Mouse (Mus musculus): ENCODE measurements at regions not wholly inside any gene's neighbourhood (a gene's known extent, or its start where the extent isn't known, plus 50 kb on each side); places are given as distances from the start of the nearest gene placed in this dataset.

DNA sequence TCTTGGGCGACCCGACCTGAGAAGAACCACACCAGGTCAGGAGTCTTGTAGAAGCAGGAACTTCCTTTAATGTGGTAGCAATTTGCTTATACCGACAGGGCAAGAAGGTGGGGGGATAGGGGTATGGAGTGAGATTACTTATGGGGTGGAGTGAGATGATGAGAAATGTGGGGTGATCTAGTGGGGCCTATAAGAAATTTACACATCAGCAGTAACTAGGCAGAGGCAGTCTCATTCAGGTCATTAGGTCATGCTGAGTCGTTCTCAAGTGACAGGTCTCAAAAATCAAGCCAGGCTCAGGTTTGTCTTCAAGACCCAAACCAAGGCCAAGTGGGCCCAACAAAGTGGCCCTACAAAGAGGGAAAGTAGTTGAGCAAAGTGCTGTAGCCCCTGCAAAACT, 889.1 kb downstream of the 5730522E02Rik start:
- Histone ChIP-seq H3K27ac (no peak overlapping the region), H3K27me3 (no peaks in the 10 kb centered on the region), H3K9ac (no peak overlapping the region), H3K4me2 (no peak overlapping the region), H3K4me1 (no peaks in the 10 kb centered on the region), H3K4me3 (replicated peaks) (no peak overlapping the region), H3K36me3 (replicated peaks) (no peaks in the 10 kb centered on the region), H3K9me3 (no peaks in the 10 kb centered on the region)
- ATAC-seq (ENCODE audit: low FRiP score), result no peak
- WGBS, result 89% methylated on average over 4 of the region's 4 CpGs

DNA sequence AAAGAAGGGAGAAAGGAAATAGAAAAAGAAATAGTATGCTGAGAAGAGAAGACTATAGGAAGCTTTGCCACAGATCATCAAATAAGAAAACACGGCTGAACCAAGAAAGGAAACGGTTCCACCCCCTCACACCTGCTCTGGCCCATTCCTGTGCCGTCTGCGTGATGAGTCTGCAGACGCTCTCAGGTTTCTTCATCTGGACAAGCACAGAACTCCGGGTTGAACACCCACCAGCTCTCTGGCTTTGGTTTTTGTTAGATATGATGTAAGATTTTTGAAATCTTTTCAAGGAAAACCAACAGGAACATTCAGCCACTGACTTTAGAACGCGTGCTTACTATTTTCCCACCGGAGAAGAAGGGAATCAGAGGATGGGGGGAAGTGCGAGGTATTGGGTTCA, 895.9 kb downstream of the 5730522E02Rik start:
- WGBS, result 81% methylated on average over 10 of the region's 10 CpGs
- H3K4me3 ChIP-seq (replicated peaks), result no peak overlapping the region
- no peak for ATAC-seq (ENCODE audit: low FRiP score)

DNA sequence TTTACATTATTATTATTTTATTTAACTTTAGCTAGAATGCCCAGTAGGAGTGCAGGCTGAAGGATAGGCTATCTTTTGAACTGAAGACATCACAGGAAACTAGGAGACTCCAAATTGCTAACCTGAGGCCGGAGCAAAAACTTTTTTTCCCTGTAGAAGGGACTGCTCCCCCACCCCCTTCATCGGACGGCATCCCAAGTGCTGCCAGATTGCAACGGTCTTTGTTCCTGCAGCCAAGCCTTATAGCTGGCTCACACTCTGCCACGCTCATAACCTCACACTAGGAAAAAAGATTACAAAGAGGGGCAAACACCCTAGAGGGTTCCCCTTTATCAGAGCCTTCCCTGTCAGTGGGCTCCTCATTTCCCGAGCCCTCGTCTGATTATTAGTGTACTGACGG, 896.7 kb downstream of the 5730522E02Rik start:
- Histone ChIP-seq H3K4me1 (peaks cover 17% of the 10 kb centered on the region), H3K4me2 (peak overlapping the region; percentile 22; the same call in 1 of the 2 replicates), H3K9ac (no peak overlapping the region), H3K27me3 (no peaks in the 10 kb centered on the region), H3K36me3 (replicated peaks) (no peaks in the 10 kb centered on the region), H3K9me3 (no peaks in the 10 kb centered on the region), H3K27ac (no peak overlapping the region), H3K4me3 (replicated peaks) (no peak overlapping the region)
- 24% methylated on average over 8 of the region's 8 CpGs for WGBS
- ATAC-seq (ENCODE audit: low FRiP score), result 0 out of 2 replicates have a peak, but pooled peaks have one; percentile 39

More for the DNA sequence above, 895.9 kb downstream of the 5730522E02Rik start:
- Histone ChIP-seq H3K27ac (no peak overlapping the region), H3K4me1 (peaks cover 17% of the 10 kb centered on the region), H3K27me3 (no peaks in the 10 kb centered on the region), H3K9me3 (no peaks in the 10 kb centered on the region), H3K9ac (no peak overlapping the region), H3K36me3 (replicated peaks) (no peaks in the 10 kb centered on the region), H3K4me2 (no peak overlapping the region)

DNA sequence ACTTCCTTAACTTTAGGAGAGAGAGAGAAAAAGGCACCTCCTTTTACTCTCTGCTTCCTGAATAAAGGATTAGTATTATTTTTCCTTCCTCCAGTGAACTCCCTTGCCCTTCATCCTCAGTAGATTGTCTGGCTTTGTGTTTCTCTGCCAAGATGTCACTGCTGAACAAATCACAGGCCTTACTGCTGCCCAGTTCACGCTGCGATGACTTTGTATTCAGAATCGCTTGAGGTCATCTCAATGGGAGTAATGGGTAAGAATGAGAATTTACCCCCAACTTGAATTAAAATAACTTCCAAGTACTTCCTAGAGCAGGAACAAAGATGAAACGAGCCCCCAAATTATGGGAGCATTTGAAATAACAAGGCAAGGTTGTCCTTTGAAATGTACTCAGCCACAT, 897.3 kb downstream of the 5730522E02Rik start:
- Histone ChIP-seq H3K27me3 (no peaks in the 10 kb centered on the region), H3K4me3 (replicated peaks) (no peak overlapping the region), H3K9me3 (no peaks in the 10 kb centered on the region), H3K9ac (no peak overlapping the region), H3K4me1 (peaks cover 17% of the 10 kb centered on the region), H3K4me2 (no peak overlapping the region), H3K27ac (no peak overlapping the region), H3K36me3 (replicated peaks) (no peaks in the 10 kb centered on the region)
- whole genome bisulfite sequencing, result 21% methylated on average over 4 of the region's 4 CpGs
- no peak for ATAC-seq (ENCODE audit: low FRiP score)

DNA sequence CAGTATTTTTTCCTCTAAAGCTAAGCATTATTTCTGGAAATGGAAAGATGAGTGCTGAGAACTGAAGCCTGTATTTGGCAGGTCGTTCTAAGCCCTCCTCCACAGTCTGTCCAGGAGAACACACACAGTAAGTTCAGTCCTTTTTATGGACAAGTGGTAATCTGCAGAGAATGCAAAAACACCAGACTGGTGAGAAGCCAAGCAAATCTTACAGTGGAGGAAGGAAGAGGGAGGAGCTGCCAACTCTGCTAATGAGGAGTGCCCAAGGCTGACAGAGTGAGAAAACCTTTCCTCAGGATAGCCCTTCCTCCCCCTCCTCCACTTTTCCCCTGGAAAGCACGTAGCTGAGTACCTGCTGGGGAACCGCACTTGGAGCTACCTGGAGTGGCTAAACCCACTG, 899.8 kb downstream of the 5730522E02Rik start:
- Histone ChIP-seq H3K4me2 (no peak overlapping the region), H3K4me3 (replicated peaks) (no peak overlapping the region), H3K36me3 (replicated peaks) (no peaks in the 10 kb centered on the region), H3K9me3 (no peaks in the 10 kb centered on the region), H3K27me3 (no peaks in the 10 kb centered on the region), H3K9ac (no peak overlapping the region), H3K27ac (no peak overlapping the region), H3K4me1 (peaks cover 17% of the 10 kb centered on the region)
- WGBS, result 56% methylated on average over 3 of the region's 3 CpGs
- no peak for ATAC-seq (ENCODE audit: low FRiP score)

DNA sequence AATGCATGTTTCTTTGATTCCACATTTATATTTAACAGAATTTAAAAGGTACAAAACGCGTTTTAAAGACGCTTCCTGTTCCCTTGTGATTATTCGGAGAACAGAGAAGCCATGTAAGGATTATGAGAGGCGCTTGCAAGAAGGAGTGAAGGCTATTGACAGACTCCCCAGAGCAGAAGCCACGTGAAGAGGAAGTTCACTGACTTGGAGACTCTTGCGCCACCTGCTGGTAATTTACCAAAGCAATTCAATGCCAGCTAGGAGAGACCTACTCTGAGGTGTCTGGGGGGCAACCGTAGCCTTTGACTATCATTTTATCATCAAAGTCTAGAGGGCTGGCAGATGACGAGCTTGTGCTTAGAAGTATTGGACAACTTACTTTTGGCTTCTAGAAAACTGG, 909.4 kb downstream of the 5730522E02Rik start:
- no peak overlapping the region for H3K9ac ChIP-seq
- no peaks in the 10 kb centered on the region for H3K4me1 ChIP-seq
- no peak overlapping the region for H3K4me3 ChIP-seq (replicated peaks)
- H3K27me3 ChIP-seq, result no peaks in the 10 kb centered on the region
- ATAC-seq (ENCODE audit: low FRiP score), result 0 out of 2 replicates have a peak, but pooled peaks have one; percentile 51
- H3K27ac ChIP-seq, result no peak overlapping the region
- H3K9me3 ChIP-seq, result no peaks in the 10 kb centered on the region
- WGBS, result 31% methylated on average over 9 of the region's 9 CpGs
- no peaks in the 10 kb centered on the region for H3K36me3 ChIP-seq (replicated peaks)
- H3K4me2 ChIP-seq, result no peak overlapping the region

DNA sequence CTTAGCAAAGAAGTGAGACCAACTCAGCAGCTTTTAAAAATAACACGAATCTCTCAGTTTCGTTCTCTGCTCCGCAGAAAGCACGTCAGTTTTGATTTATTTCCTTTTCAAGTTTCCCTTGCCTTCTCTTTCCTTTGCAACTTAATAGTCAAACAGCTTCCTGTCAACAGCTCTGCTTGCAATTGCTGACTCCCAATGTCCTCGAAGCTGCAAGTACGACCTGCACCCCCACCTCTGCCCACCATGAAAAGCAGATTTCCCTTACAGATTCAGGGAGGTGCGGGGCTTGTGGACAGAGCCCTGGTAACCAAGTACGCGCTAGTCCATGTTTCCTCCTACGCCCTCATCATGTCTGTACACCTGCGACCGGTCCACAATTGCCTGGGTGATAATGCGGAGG, 922.2 kb downstream of the 5730522E02Rik start:
- Histone ChIP-seq H3K4me2 (no peak overlapping the region), H3K36me3 (replicated peaks) (no peaks in the 10 kb centered on the region), H3K9me3 (no peaks in the 10 kb centered on the region), H3K4me3 (replicated peaks) (no peak overlapping the region), H3K9ac (no peak overlapping the region), H3K4me1 (no peaks in the 10 kb centered on the region), H3K27ac (no peak overlapping the region), H3K27me3 (no peaks in the 10 kb centered on the region)
- 84% methylated on average over 13 of the region's 13 CpGs for WGBS
- ATAC-seq (ENCODE audit: low FRiP score), result no peak

DNA sequence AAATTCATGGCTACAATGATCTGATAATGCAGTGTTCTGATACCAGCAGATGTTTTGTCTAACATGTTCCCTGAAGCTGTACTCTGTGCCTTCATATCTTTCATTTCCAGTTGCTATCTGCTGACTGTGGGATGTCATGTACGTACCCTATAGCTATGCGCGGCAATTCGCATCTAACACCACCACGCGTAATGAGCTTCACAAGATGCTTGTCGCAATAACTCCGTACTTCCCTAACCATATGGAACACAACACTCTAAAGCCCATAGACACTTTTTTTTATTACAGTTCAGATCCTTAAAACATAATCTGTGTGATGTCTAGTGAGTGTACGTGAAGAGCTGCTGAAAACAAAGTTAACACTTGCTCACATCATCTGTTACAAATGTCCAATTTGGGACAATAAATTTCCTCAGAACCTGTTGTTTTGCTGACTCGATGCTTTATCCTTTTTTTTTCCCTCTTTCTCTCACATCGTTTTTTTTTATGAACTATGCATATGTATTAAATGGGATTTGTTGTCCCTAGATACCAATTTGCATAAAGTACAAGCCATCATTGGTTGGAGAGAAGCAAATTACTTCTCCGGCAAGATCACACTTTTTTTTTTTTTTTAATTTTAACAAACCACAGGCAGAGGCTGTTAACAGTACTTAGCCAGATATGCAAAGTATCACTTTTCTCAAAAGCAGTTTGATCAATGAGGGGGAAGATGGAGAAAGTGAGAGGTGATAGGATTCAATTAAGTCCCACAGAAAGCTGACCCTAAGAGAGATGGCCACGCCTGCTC, 922.9 kb downstream of the 5730522E02Rik start:
- WGBS, result 77% methylated on average over 13 of the region's 13 CpGs
- H3K9me3 ChIP-seq, result no peaks in the 10 kb centered on the region
- ATAC-seq (ENCODE audit: low FRiP score), result no peak
- no peaks in the 10 kb centered on the region for H3K27me3 ChIP-seq
- no peak overlapping the region for H3K4me3 ChIP-seq (replicated peaks)
- no peak overlapping the region for H3K4me2 ChIP-seq
- no peaks in the 10 kb centered on the region for H3K4me1 ChIP-seq
- no peaks in the 10 kb centered on the region for H3K36me3 ChIP-seq (replicated peaks)
- H3K9ac ChIP-seq, result no peak overlapping the region
- no peak overlapping the region for H3K27ac ChIP-seq

DNA sequence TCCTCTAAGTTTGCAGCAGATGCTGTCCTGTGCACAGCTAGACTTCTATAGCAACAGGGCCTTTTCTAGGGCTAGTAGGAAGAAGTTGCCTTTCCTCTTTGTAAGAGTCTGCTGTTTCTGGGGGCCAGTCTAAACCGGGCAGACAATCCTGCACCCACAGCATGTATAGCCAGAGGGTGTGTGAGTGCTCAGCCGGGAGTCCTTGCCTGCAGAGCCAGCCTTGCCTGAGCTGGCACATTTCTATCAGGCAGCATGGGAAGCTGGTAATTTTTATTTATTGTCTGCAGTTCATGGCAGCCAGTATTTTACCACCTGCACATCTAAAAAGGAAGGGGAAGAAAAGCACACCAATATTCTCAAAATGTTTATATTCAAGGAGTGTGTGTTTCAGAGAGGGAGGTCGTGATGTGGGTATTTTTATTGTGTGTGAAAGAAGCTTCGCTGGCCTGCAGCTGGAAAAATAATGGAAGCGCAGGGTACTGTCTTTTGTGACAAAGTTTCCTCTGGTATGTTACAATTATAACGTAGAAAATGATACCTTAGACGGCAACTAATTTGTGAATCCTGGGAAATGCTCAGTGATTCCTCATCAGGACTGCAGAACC, 940.5 kb downstream of the 5730522E02Rik start:
- 8% methylated on average over 7 of the region's 7 CpGs for WGBS
- ATAC-seq (ENCODE audit: low FRiP score), result peak; percentile 64; the same call in 1 of the 2 replicates
- H3K27ac ChIP-seq, result no peak overlapping the region
- H3K4me3 ChIP-seq (replicated peaks), result no peak overlapping the region
- peaks cover 10% of the 10 kb centered on the region for H3K4me1 ChIP-seq
- peak overlapping the region; percentile 6; the same call in 1 of the 2 replicates for H3K4me2 ChIP-seq
- 0 out of 2 replicates have a peak, but pooled peaks cover 4% of the 10 kb centered on the region for H3K9me3 ChIP-seq
- no peak overlapping the region for H3K9ac ChIP-seq
- H3K36me3 ChIP-seq (replicated peaks), result no peaks in the 10 kb centered on the region
- H3K27me3 ChIP-seq, result no peaks in the 10 kb centered on the region

DNA sequence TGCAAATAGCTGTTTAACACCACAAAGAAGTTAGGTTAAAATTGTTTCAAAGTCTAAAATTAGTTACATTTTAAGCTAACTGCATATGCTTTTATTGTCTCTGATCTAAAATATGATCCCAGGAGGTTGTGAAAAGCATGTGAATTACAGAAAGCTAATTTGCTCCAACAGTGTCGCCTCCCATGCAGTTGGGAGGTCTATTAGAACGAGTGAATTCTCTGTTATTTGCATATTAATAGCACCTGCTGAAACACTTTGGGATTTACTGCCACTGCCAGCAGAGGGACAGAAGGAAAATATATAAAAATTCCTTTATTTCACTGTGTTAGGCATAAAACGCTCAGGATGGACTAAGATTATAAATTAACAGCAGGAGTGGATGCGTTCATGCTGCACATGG, 947.7 kb downstream of the 5730522E02Rik start:
- Histone ChIP-seq H3K36me3 (replicated peaks) (no peaks in the 10 kb centered on the region), H3K27ac (no peak overlapping the region), H3K9me3 (0 out of 2 replicates have a peak, but pooled peaks cover 4% of the 10 kb centered on the region), H3K9ac (no peak overlapping the region), H3K27me3 (no peaks in the 10 kb centered on the region), H3K4me1 (peaks cover 4% of the 10 kb centered on the region), H3K4me2 (no peak overlapping the region), H3K4me3 (replicated peaks) (no peak overlapping the region)
- WGBS, result 19% methylated on average over 4 of the region's 4 CpGs
- no peak for ATAC-seq (ENCODE audit: low FRiP score)

DNA sequence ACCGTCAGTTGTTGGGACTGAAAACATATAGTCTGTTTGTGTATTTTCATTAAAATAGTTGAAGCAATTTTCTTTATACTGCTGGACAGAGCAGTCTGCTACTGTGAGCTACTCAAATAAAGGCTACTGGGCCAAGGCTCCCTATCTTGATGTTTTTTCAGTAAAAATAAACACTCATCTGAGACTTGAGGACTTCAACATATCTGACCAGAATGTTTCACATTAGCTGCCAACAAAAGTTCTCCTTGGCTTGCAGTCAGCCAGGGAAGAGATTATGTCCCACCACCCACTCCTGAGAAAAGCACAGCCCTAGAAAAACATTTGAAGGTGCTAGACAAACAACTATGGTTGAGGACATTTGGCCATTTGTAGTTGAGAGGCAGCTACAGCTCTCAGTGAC, 950.9 kb downstream of the 5730522E02Rik start:
- H3K27ac ChIP-seq, result no peak overlapping the region
- H3K4me1 ChIP-seq, result peaks cover 4% of the 10 kb centered on the region
- H3K9me3 ChIP-seq, result no peaks in the 10 kb centered on the region
- H3K4me2 ChIP-seq, result no peak overlapping the region
- ATAC-seq (ENCODE audit: low FRiP score), result no peak
- WGBS, result 91% methylated on average over 1 of the region's 1 CpGs
- H3K36me3 ChIP-seq (replicated peaks), result no peaks in the 10 kb centered on the region
- no peak overlapping the region for H3K9ac ChIP-seq
- no peak overlapping the region for H3K4me3 ChIP-seq (replicated peaks)
- no peaks in the 10 kb centered on the region for H3K27me3 ChIP-seq

DNA sequence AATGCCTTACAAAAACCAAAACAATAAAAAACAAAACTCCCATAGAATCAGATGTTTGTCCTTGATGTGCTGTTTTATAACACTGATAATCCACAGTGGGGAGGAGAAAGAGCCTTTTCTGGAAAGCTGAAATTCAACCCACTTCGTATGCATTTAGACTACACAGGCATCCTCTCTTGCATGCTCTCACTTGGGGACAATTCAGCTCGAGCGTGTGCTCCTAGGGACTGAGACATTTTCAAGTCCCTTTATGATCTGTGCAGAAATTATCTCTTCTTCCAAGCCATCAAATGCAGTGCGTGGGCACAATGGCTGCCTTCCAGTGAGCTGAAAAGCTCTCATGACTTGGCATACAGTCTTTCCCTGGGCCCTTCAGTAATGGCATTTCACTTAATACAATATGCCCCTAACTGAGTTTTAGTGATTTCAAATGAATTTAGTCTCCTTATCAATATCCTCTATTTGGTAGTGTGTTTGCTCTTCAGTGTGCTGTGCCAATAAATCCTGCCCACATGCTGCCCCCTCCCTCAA, 977.1 kb downstream of the 5730522E02Rik start:
- 74% methylated on average over 4 of the region's 4 CpGs for WGBS
- Histone ChIP-seq H3K9ac (no peak overlapping the region), H3K4me3 (replicated peaks) (no peak overlapping the region), H3K36me3 (replicated peaks) (no peaks in the 10 kb centered on the region), H3K4me2 (no peak overlapping the region), H3K4me1 (no peaks in the 10 kb centered on the region), H3K27me3 (no peaks in the 10 kb centered on the region), H3K9me3 (no peaks in the 10 kb centered on the region), H3K27ac (no peak overlapping the region)
- no peak for ATAC-seq (ENCODE audit: low FRiP score)

Measured in forebrain, embryonic 12.5 days (tissue).